Mouse (Mus musculus) natural killer cell, adult 2 months (primary cell): ENCODE measurements around the gene Usp1.
"Not testable (repeated sequence)": the region's sequence is repeated elsewhere in the genome, so short reads cannot be mapped to it uniquely, and the experiment has no call there.

ENCODE experiments used
- DNase-seq, 2 experiments: peaks; one replicate each; pipeline ENCODE4 v3.0.0; 2022; ENCODE audit warnings: low spot score in 2 of 2

The Usp1 gene

DNA sequence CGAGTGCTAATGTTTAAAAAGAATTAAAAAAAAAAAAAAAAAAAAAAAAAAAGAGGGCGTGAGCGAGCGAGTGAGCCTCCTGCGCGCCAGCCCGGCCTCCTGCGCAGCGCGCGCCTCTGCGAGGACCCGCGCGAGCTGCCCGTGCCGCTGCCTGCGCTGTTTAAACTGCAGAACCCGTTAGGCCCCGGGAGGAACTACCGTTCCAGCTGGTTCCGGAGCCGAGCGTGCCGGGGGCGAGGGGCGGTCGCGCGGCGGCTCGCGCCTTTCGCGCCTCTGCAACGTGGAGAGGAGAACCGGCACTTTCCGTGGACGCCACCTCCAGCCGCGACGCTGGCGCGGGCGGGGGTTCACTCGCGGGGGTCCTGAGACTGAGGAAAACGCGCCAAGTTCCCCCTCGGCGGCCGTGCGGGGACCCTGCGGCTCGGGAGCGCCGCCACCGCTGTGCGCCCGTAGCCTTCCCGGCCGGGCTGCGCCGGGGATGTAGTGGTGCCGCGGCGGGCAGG, at the start of gene Usp1:
Gene Usp1 (plus strand): TSS at position 243 of the 503 bp plus-strand sequence.
- DNase-seq = no peak

DNA sequence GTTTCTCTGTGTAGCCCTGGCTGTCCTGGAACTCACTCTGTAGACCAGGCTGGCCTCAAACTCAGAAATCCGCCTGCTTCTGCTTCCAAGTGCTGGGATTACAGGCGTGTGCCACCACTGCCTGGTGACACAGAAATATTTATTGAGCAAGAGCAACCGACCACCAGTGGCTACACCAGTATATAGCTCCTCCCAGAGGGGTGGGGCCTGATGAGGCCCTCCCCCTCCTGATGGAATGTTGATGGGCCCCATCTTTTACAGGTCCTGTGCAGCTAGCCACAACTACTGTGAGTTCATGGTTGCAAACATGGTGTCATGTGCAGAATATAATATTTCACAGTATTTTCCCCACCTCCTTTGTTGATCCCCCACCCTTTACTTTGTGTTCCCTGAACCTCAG, 40.9 kb upstream of the Usp1 start:
- no peak for DNase-seq

DNA sequence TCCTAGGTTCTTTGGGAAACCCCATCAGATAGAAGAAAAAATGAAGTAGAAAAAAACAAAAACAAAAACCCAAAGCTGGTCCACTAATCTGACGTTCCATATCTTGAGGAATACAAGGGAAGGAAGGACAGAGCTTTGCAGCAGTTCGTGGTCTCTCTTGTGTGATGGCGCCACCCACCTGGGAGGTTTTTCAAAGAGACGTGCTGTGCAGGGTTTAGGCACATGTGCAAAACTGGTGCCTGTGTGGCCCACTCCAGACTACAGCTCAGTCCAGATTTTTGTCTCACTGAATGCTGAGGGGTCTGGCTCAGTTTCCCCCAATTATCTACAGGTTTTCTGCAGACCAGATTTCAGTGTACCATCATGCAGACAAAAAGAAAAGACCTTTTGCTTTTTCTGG, 37.2 kb upstream of the Usp1 start:
- DNase-seq = no peak

DNA sequence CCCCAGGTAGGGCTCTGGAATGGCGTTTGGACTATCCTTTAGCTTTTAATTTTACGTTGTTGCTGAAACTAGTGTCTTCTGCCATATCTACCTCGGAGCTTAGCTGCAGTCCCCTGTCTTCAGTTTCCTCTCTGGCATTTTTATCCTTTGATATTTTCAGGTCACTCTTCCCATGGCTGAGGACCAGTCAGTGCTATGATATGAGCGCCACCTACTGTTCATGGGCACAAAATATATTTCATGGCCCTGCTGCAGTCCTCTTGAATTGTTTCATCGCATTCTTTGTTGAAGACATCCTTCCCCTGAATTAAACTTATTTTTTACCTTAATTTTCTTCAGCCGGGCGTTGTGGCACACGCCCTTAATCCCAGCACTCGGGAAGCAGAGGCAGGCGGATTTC, 36.5 kb upstream of the Usp1 start:
- DNase-seq = no peak

DNA sequence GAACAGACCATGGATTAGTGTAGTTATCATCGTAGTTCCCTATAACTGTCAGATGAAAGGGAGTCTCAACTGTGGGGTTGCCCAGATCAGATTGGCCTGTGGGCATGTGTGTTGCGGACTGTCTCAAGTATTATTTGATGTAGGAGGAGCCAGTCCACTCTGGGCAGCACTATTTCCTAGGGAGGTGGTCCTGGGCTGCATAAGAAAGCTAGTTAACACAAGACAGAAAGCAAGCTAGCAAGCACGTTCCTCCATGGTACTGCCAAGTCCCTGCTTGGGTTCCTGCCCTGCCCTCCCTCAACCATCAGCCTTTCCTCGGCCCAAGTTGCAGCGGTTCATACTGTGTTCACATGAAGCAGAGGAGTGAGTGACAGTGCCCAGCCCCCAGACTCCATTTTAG, 13.4 kb upstream of the Usp1 start:
- DNase-seq = no peak

DNA sequence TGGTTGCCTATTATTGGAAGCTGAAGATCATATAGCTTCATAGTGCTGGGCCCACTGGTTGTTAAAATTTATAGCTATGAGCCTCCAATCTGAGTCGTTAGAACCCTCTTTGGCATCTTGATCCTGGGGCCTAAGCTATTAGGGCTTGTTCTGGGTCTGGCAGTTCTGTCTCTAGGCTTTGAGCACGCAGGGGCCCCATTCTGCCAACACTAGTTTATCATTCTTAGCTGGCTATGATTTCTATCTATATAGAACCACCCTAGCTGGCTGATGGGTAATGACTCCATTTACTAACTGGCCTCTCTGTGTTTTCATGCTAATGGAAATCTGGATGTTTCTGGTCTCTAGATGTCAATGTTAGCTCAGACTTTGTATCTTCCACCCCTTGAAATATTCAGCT, 5.9 kb upstream of the Usp1 start:
- DNase-seq = no peak

DNA sequence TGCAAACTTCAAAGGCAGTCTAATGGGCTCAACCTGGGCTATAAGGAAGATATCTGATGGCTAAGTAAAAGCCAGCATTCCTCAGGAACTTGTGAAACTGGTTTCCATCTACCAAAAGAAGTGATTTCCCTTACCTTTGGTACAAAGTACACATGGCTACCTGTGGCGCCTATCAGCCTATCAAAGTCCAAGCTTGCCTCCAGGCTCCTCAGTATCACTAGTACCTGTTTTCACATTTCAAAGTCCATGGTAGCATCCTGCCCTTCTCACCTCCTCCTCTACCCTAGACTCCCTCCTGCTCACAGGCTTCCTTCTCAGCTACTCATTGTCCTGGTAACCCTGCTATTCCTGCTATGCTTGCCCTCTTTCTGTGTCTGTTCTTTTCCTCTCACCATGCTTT, 5.4 kb upstream of the Usp1 start:
- DNase-seq = no peak

DNA sequence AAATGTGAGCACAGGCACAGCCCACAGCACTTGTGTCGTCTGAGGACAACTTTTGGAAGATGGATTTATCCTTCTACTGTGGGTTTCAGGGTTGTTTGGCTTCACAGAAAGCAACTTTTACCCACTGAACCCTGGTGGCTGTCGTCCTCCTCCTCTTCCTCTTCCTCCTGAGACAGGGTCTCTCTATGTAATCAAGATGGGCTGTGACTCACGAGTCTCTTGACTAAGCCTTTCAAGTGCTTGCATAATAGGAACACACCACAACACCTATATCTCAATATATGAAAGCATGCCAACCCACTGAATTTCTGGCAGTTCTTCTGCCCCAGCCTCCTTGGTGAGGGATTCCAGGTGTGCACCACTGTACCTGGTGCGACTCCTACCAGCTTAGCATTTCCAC, 2.7 kb upstream of the Usp1 start:
- no peak for DNase-seq

DNA sequence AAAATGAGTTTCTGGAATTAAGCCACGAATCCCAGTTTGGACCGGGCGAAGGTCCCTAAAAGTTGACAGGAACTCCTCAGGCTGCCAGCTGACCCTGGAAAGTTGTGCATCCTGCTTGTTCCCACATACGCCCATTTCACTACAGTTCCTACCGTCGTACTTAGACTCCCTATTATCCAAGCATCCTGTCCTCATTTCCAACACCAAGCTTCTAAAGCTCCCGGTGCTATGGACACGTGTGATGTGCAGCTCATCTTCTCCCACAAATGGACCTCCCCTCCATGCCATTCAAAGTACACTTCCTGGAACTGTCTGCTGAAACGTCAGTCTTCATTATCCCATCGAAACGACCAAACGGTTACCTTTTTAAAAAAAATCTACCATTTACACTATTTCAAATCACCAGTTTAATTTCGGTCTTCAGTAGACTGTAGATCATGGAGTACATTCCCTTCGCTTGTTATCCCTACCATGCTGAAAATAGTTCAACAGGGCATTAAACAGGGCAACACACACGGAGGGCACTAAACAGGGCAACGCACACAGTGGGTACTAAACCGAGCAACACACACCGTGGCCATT, 1.5 kb upstream of the Usp1 start:
- DNase-seq = no peak

DNA sequence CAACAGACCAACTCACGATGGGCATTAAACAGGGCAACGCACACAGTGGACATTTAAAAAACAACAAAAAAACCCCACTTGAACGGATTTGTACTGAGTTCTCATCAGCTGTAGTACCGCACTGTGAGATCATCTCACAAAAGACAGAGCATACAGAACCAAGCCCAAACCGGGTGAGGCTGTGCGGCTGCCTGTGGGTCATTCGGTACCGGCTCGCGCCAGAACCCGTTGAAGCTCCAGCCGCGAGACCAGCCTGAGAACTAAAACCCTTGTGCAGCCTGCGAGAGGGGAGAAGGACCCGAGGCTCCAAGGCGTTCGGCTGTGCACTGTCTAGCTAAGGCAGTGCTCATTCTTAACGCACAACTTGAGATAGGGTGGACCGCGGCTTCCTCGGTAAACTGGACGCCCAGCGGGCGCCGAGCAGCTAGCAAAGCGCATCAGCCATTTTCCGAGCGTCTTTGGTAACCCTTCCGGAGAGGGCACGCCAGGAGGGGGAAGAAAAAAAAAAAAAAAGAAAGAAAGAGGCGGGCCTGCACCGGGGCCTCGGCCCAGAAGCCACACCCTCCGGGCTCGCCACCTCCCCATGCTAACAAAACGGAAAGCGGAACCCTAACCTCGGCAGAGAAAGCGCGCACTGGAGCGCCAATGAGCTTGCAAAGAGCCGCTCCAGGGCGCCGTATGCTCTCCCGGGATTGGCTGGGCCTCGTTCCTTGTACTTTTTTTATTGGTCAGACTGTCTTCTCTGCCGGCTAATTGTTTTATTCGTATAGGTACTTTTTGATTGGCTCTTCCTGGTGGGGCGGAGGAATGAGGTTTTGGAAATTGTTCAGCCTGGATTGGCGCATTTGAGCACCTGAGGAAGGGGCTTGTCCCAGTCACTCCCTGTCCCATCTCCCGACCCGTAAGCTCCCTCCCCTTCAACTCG, 705 bp upstream of the Usp1 start:
- peak; percentile 97 to 98 for DNase-seq

DNA sequence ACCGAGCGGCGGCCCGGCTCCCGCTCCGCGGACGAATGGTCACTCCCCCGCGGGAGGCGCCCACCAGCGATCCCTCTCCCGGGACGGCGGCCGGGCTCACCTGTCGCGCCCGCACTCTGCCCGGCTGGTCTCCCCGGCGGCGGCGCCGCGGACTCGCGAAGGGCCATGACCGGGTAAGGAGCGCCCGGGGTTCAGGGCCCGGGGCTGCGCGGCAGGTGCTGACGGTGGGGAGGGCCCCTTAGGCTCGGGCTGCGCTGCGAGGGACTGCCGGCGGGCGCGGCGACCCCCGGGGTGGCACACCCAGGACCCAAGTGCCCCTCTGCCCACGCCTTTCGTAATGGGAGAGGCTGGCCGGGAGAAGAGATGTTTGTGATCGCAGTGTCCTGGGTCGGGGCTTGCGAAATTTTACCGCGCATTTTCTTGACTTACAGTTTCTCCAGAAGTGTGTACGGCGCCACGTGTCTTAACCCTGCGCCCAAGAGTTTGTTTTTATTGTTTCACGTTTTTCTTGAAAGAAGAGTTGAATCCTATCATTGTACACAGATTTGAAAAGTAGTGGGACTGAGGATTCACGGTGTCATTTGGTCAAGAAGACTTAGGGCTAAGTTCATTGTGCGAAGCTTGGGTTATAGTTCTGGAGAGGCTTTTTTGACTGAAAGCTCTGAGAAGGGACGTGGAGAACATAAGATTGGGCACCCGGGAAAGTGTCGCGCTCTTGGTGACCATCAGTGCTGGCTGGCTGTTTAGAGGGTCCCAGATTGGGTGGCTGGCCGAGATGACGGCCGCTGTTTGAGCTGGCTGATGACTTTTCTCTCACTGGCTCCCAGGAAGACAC, 678 bp downstream of the Usp1 start:
- DNase-seq = peak in 1 of 2 experiments; percentile 5

DNA sequence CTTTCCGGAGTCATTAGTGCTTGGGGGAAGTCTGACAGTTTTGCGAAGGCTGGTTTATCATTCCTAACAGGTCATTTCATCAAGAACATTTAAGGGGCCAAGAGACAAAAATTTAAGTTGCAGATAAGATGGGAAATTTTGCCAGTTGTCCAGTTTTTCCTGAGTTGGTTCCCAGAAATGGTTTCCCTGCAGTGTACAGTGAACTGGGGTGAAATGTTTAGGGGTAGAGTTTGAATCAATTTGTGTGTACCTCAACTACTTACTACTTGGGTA, 1.2 kb downstream of the Usp1 start:
- DNase-seq = no peak

DNA sequence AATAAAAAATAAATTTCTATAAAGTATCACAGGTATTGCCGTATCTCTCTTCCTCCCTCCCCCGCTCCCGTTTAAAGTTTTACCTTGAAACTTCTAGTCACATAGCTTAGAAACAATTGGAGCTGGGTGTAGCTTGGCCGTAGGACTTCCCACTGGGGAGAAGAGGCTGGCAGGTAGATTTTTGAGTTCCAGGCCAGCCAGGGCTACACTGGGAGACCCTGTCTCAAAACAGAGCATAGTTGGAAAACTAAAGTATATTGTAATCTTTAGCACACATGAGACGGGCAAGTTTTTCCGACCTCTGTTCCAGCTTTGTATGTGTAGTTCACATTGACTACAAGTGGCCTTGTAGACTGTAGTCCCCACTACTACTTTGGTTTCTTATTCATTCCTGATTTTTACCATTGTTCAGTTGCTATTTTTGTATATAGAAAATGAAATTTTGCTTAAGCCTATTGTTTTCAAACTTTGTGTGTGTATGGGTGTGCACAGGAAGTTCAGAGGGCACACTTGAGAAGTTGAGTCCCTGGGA, 1.7 kb downstream of the Usp1 start:
- DNase-seq = no peak

DNA sequence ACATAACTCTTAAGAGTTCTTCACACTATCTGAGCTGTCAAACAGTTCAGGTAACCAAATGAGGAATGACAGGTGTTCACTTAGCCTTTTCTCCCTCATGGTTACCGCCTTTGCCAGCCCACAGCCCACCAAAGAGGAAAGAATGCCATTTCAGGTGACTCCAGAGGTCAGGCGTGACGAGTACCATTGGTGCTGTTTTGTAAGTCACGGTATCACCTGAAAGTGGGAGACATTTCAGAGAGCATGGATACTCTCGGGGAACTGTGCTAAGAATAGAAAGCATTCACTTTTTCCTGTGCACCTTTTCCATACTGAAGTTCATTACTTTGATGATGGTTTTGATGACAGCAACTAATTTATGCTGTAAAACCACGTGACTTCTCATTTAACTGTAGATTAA, 12.4 kb downstream of the Usp1 start:
- DNase-seq = no peak

DNA sequence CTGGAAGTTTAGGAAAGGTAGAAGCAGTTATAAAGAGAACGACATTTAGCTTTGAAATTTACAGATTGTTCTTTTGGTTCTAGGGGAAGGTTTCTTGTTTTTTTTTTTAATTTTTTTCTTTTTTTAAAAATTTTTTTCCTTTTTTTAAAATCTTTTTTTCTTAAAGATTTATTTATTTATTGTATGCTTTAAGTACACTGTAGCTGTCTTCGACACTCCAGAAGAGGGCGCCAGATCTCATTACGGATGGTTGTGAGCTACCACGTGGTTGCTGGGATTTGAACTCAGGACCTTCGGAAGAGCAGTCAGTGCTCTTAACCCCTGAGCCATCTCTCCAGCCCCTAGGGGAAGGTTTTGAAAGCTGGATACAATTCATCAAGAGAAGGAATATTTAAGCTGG, 14.6 kb downstream of the Usp1 start:
- not testable (repeated sequence) for DNase-seq

DNA sequence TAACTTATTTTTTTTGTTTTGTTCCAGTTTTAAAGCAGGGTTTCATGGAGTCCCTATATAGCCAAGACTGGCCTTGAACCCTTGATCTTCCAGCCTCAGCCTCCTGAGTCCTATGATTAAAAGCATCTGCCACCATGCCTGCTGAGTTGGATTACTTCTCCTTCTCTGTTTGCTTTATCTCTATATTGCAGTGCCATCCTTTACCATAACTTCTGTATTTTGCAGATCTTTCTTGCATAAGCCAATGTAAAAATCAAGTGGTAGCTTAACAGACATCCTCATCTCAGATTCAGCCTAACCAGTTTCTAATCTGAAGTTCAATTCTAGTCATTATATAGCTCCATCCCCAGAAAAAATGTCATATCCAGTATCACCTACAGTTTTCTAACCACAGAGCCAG, 27.0 kb downstream of the Usp1 start:
- DNase-seq = no peak

DNA sequence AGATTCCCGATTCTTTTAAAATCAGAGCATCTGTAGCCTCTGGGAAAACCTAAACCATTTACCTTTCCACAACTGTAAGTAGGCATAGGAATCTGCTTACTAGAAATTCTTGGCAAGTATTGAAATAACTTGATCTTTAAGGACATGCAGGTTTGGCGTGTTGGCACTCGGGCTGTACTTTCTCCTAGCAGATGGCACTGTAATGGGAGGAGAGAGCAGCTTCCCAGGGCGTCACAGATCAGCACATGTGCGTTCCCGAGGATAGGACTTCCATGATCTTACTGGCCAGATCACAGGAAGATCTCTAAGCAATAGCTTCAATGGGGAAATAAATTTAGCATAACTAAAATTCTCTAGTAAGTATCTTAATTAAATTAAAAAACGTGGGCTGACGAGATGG, 32.4 kb downstream of the Usp1 start:
- no peak for DNase-seq

DNA sequence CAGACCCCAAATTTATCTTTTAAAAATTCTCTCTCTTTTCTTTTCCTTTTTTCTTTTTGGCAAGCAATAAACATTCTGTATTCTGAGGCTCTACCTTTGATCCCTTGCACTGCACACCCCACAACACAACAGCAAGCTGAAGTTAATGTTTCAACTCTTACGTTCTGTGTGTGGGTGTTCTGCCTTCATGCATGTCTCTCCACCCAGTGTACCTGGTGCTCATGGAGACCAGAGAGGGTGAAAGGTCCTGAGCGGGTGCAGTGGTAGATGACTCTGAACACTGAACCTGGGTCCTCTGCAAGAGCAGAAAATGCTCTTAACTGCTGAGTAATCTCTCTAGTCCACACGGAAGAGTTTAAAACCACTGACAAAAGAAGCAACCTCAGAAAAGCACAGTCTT, 36.6 kb downstream of the Usp1 start:
- no peak for DNase-seq

DNA sequence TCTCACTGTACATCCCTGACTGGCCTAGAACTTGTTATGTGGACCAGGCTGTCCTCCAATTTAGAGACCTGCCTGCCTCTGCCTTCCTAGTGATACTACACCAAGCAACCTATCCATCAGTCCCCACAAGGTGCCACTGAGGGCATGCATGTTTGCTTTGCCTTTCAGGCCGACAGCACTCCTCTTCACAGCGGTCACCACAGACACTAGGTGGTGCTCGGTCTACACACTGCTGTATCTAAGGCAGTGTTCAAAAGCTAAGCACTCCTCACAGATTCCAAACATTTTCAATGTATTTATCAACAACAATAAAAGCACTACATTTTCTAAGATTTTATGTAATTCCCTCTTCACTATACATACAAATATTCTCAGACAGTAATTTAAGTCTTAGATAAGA, 46.3 kb downstream of the Usp1 start:
- DNase-seq = no peak

DNA sequence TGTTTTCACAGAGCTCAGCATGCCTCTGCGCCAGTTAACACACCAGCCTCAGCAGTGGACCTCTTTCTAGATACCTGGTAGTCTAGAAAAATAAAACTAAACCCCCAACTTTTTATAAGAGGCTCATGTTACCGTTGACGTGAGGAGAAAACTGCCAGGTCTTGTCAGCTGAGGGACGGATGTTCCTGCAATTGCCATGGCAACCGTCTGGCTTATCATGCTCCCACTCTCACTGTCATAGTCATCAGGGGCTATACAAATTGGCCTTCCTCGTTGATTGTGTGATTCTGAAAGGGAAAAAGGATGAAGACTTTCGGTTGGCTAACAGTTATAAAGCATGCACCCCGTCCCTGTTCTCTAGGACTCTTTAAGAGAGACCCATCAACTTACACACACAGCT, 52.1 kb downstream of the Usp1 start:
- no peak for DNase-seq

DNA sequence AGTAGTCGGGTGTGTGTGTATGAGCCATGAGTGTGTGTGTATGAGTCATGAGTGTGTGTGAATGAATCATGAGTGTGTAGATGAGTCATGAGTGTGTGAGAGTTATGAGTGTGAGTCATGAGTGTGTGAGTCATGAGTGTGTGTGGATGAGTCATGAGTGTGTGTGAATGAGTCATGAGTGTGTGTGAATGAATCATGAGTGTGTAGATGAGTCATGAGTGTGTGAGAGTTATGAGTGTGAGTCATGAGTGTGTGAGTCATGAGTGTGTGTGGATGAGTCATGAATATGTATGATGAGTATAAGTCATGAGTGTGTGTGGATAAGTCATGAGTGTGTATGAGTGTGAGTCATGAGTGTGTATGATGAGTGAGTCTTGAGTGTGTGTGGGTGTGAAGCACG, 54.7 kb downstream of the Usp1 start:
- not testable (repeated sequence) for DNase-seq

DNA sequence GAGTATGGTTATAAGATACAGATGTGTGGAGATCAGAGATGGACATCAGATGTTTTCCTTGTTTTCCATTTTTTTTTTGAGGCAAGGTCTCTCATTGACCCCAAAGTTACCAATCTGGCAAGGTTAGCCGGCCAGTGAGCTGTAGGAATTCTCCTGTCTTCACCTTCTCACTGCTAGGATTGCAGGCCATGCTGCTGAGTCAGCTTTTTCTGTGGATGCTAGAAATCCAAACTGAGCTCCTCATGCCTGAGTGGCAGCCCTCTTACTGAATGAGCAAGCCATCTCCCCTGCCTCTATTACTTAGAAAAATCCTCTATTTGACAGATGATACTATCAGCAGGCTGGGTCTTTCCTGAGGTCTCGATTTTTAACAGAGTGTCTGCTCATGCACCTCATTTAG, 55.1 kb downstream of the Usp1 start:
- DNase-seq = no peak
